Mouse (Mus musculus): ENCODE measurements around the gene Cdh12. TPM values are rescaled to one million over a fixed set of nuclear protein-coding genes. Genes with fewer than 3 reads are reported as not detected.
"Not testable (repeated sequence)": the region's sequence is repeated elsewhere in the genome, so short reads cannot be mapped to it uniquely, and the experiment has no call there.

The Cdh12 gene
- polyA plus RNA-seq, 1 experiment from 2014 or later, result 0.08 TPM

GRCm38 (mm10) chr15:21261318-21261717 lies 812.3 kb downstream of the Cdh12 start:
- Histone ChIP-seq H3K9me3 (replicated peaks) (no peaks in the 10 kb centered on the region), H3K27me3 (no peaks in the 10 kb centered on the region), H3K4me2 (no peak overlapping the region), H3K4me1 (replicated peaks) (no peaks in the 10 kb centered on the region), H3K9ac (no peak overlapping the region), H3K4me3 (no peak overlapping the region), H3K27ac (no peak overlapping the region), H3K36me3 (no peaks in the 10 kb centered on the region)
- 69% methylated on average over 2 of the region's 2 CpGs for WGBS
- no peak for ATAC-seq (replicated peaks; ENCODE audit: insufficient number of reproducible peaks, insufficient read depth, low FRiP score, low read depth)

- Histone ChIP-seq H3K9me3 (replicated peaks) (no peaks in the 10 kb centered on the region), H3K4me1 (replicated peaks) (no peaks in the 10 kb centered on the region), H3K4me3 (no peak overlapping the region), H3K36me3 (no peaks in the 10 kb centered on the region), H3K4me2 (no peak overlapping the region), H3K27me3 (no peaks in the 10 kb centered on the region), H3K27ac (no peak overlapping the region), H3K9ac (no peak overlapping the region)
- ATAC-seq (replicated peaks; ENCODE audit: insufficient number of reproducible peaks, insufficient read depth, low FRiP score, low read depth), result no peak
- 78% methylated on average over 1 of the region's 1 CpGs for WGBS
These were observed 820.8 kb downstream of the Cdh12 start for GRCm38 (mm10) chr15:21269856-21270255.

DNA sequence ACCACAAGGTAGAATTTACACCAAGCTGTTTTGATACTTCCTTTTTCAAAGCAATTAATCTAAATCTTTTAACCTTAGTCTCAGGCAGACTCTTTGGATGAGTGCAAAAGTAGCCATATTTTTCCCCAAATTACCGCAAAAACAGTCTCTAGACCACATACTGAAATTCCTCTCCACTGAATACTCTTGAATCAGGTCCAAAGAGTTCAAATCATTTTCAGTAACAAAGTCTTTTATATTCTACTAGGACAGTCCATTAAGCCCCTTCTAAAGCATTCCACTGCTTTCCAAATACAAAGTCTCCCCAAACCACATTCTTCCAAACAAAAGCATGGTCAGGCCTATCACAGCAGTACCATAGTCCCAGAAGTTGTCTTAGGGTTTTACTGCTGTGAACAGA lies 848.0 kb downstream of the Cdh12 start:
- Histone ChIP-seq H3K9me3 (replicated peaks) (no peaks in the 10 kb centered on the region), H3K27ac (no peak overlapping the region), H3K4me2 (no peak overlapping the region), H3K36me3 (no peaks in the 10 kb centered on the region), H3K4me1 (replicated peaks) (no peaks in the 10 kb centered on the region), H3K9ac (no peak overlapping the region), H3K27me3 (no peaks in the 10 kb centered on the region), H3K4me3 (no peak overlapping the region)
- WGBS, result 86% methylated on average over 1 of the region's 1 CpGs
- ATAC-seq (replicated peaks; ENCODE audit: insufficient number of reproducible peaks, insufficient read depth, low FRiP score, low read depth), result no peak

GRCm38 (mm10) chr15:21315457-21315856 lies 866.4 kb downstream of the Cdh12 start:
- no peak for ATAC-seq (replicated peaks; ENCODE audit: insufficient number of reproducible peaks, insufficient read depth, low FRiP score, low read depth)
- no peaks in the 10 kb centered on the region for H3K36me3 ChIP-seq
- H3K4me1 ChIP-seq (replicated peaks), result no peaks in the 10 kb centered on the region
- H3K9me3 ChIP-seq (replicated peaks), result no peaks in the 10 kb centered on the region
- H3K27me3 ChIP-seq, result no peaks in the 10 kb centered on the region
- no peak overlapping the region for H3K4me3 ChIP-seq
- no peak overlapping the region for H3K4me2 ChIP-seq
- no peak overlapping the region for H3K9ac ChIP-seq
- H3K27ac ChIP-seq, result no peak overlapping the region
- 68% methylated on average over 3 of the region's 3 CpGs for WGBS

DNA sequence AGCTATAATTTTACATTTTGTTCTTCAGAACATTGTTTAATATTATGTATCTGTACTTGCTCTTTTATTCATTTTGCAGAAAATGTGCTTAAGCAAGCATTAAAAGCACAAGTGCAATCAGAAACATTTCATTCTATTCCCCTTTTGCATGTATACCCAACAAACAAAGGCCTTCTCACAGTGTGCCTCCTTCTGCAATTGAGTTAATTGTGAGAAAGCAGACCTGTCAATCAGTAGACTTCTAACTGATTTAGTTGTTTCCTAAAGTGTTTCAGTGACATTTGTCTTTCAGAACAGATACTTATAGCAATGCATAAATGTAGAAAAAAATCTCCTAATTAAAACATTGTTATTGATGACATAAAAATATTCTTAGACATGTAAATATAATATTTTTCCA lies 894.8 kb downstream of the Cdh12 start:
- Histone ChIP-seq H3K4me2 (no peak overlapping the region), H3K36me3 (no peaks in the 10 kb centered on the region), H3K9me3 (replicated peaks) (no peaks in the 10 kb centered on the region), H3K4me3 (no peak overlapping the region), H3K4me1 (replicated peaks) (no peaks in the 10 kb centered on the region), H3K27ac (no peak overlapping the region), H3K27me3 (no peaks in the 10 kb centered on the region), H3K9ac (no peak overlapping the region)
- ATAC-seq (replicated peaks; ENCODE audit: insufficient number of reproducible peaks, insufficient read depth, low FRiP score, low read depth), result no peak

GRCm38 (mm10) chr15:21344323-21344722 lies 895.3 kb downstream of the Cdh12 start:
- 68% methylated on average over 2 of the region's 2 CpGs for WGBS

GRCm38 (mm10) chr15:21344749-21345148 lies 895.7 kb downstream of the Cdh12 start:
- Histone ChIP-seq H3K4me1 (replicated peaks) (no peaks in the 10 kb centered on the region), H3K27ac (no peak overlapping the region), H3K4me3 (no peak overlapping the region), H3K9ac (no peak overlapping the region), H3K4me2 (no peak overlapping the region), H3K27me3 (no peaks in the 10 kb centered on the region), H3K36me3 (no peaks in the 10 kb centered on the region), H3K9me3 (replicated peaks) (no peaks in the 10 kb centered on the region)
- WGBS, result 74% methylated on average over 3 of the region's 3 CpGs
- ATAC-seq (replicated peaks; ENCODE audit: insufficient number of reproducible peaks, insufficient read depth, low FRiP score, low read depth), result no peak

More at GRCm38 (mm10) chr15:21344323-21344722, 895.3 kb downstream of the Cdh12 start:
- Histone ChIP-seq H3K27me3 (no peaks in the 10 kb centered on the region), H3K4me2 (no peak overlapping the region), H3K27ac (no peak overlapping the region), H3K4me3 (no peak overlapping the region), H3K4me1 (replicated peaks) (no peaks in the 10 kb centered on the region), H3K36me3 (no peaks in the 10 kb centered on the region), H3K9ac (no peak overlapping the region), H3K9me3 (replicated peaks) (no peaks in the 10 kb centered on the region)
- no peak for ATAC-seq (replicated peaks; ENCODE audit: insufficient number of reproducible peaks, insufficient read depth, low FRiP score, low read depth)

DNA sequence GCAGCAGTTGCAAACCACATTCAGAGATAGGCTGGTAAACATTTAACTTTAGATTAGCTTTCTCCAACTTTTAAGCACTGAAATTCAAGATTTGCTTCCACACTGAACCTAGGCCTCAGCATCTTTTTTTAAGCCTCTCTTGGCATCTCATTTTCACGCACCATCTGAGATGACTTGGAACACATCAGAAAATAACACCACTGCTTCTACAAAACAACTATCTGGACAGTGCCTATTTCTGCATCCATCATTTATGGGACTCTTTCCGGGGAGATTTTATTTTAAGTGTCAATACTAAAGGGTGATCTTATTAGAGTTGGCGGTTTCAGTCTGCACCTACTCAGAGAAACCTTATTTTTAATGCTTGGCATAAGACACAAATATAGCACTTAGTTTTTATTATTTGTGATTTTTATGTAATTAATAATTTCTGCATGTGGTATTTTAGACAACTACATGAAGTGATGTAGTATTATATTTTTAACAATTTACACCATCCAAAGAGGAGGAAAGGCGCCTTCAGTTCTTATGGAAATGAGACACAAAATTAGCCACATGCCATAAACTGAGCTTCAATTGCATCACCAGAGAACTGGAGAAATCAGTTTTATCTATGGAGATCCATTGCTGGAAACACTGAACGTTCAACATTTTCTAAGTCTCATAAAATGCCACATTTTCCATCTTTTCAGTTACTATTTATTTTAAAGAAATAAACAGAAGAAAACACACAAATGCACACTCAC lies 906.5 kb downstream of the Cdh12 start:
- Histone ChIP-seq H3K27me3 (no peaks in the 10 kb centered on the region), H3K36me3 (no peaks in the 10 kb centered on the region), H3K9me3 (replicated peaks) (no peaks in the 10 kb centered on the region), H3K4me2 (no peak overlapping the region), H3K4me3 (no peak overlapping the region), H3K27ac (no peak overlapping the region), H3K9ac (no peak overlapping the region), H3K4me1 (replicated peaks) (no peaks in the 10 kb centered on the region)
- no peak for ATAC-seq (replicated peaks; ENCODE audit: insufficient number of reproducible peaks, insufficient read depth, low FRiP score, low read depth)
- 80% methylated on average over 5 of the region's 5 CpGs for WGBS

DNA sequence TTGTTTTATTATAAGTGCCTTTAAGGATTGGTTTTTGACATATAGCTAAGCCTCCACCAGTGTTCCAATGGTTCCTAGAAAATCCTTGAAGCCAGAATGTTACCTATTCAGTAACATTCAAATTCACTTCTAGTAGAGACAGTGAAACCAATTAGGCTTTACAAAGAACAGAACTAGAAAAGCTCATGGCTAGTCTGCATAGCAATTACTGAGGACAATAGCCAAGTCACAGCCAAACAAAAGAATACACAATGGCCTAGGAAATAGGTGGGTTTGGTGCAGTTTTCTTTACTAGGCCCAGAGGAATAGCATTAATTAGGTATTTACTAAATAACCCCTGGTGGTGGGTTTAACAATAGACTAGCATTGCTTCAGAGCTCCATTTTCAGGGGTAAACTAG lies 917.3 kb downstream of the Cdh12 start:
- H3K4me3 ChIP-seq, result no peak overlapping the region
- H3K27me3 ChIP-seq, result no peaks in the 10 kb centered on the region
- no peak for ATAC-seq (replicated peaks; ENCODE audit: insufficient number of reproducible peaks, insufficient read depth, low FRiP score, low read depth)
- H3K36me3 ChIP-seq, result no peaks in the 10 kb centered on the region
- H3K9ac ChIP-seq, result no peak overlapping the region
- no peak overlapping the region for H3K27ac ChIP-seq
- H3K9me3 ChIP-seq (replicated peaks), result no peaks in the 10 kb centered on the region
- H3K4me2 ChIP-seq, result no peak overlapping the region
- H3K4me1 ChIP-seq (replicated peaks), result no peaks in the 10 kb centered on the region

- no peaks in the 10 kb centered on the region for H3K9me3 ChIP-seq (replicated peaks)
- H3K27me3 ChIP-seq, result no peaks in the 10 kb centered on the region
- H3K9ac ChIP-seq, result no peak overlapping the region
- no peaks in the 10 kb centered on the region for H3K4me1 ChIP-seq (replicated peaks)
- H3K4me2 ChIP-seq, result no peak overlapping the region
- no peaks in the 10 kb centered on the region for H3K36me3 ChIP-seq
- ATAC-seq (replicated peaks; ENCODE audit: insufficient number of reproducible peaks, insufficient read depth, low FRiP score, low read depth), result no peak
- no peak overlapping the region for H3K4me3 ChIP-seq
- no peak overlapping the region for H3K27ac ChIP-seq
- WGBS, result 77% methylated on average over 5 of the region's 5 CpGs
These were observed 926.4 kb downstream of the Cdh12 start for GRCm38 (mm10) chr15:21375460-21375859.

DNA sequence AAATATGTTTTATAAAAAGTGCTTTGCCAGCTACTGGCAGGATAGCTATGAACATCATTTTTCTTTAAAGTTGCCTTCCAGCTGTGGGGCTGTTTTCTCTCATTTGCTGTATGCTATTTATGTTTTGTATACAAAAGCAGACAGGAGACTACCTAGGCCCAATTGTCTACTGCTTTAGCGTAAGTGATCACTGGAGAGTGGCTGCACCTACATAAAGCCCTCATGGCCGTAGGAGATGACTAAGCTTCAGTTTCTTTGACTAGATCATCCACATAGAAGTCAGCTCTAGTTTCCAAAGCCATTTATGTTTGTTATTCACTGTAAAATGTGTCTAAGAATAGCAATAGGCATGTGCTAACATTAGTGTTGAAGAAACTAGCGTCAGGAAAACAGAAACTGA lies 926.8 kb downstream of the Cdh12 start:
- H3K9me3 ChIP-seq (replicated peaks), result no peaks in the 10 kb centered on the region
- 76% methylated on average over 3 of the region's 3 CpGs for WGBS
- H3K9ac ChIP-seq, result no peak overlapping the region
- no peaks in the 10 kb centered on the region for H3K4me1 ChIP-seq (replicated peaks)
- no peak overlapping the region for H3K27ac ChIP-seq
- H3K36me3 ChIP-seq, result no peaks in the 10 kb centered on the region
- no peak overlapping the region for H3K4me3 ChIP-seq
- H3K27me3 ChIP-seq, result no peaks in the 10 kb centered on the region
- ATAC-seq (replicated peaks; ENCODE audit: insufficient number of reproducible peaks, insufficient read depth, low FRiP score, low read depth), result no peak
- no peak overlapping the region for H3K4me2 ChIP-seq

GRCm38 (mm10) chr15:21391442-21391841 lies 942.4 kb downstream of the Cdh12 start:
- H3K27me3 ChIP-seq; H3K4me2 ChIP-seq; H3K4me1 ChIP-seq (replicated peaks); H3K27ac ChIP-seq; H3K9me3 ChIP-seq (replicated peaks); ATAC-seq (replicated peaks; ENCODE audit: insufficient number of reproducible peaks, insufficient read depth, low FRiP score, low read depth); H3K9ac ChIP-seq; H3K36me3 ChIP-seq; H3K4me3 ChIP-seq: not testable (repeated sequence)
- WGBS, result 80% methylated on average over 14 of the region's 14 CpGs

All from heart, embryonic 15.5 days (tissue).